Mouse (Mus musculus) liver, adult 2 months (tissue): ENCODE measurements around the gene Tbc1d5. TPM values are rescaled to one million over a fixed set of nuclear protein-coding genes. Genes with fewer than 3 reads are reported as not detected.

ENCODE experiments used
- DNase-seq: peaks from one replicate; pipeline ENCODE4 v3.0.0-alpha.2; 2011; ENCODE audit warnings: low read depth, low spot score; ENCODE audit errors: extremely low read depth
- H3K27ac ChIP-seq: fragments of 200-500 bp; replicated peaks from 2 replicates; pipeline ENCODE4 v1.5.1; 2012; ENCODE audit warnings: low read depth, mild to moderate bottlenecking, control low read depth, inconsistent platforms, low read length; ENCODE audit not compliant: insufficient read depth
- H3K27me3 ChIP-seq: fragments of 200-500 bp; 2 replicates; pipeline ENCODE4 v1.6.1; 2012; ENCODE audit warnings: mild to moderate bottlenecking, moderate library complexity, low read length, inconsistent platforms; ENCODE audit not compliant: control insufficient read depth, insufficient read depth
- H3K36me3 ChIP-seq: fragments of 200-500 bp; 2 replicates; pipeline ENCODE4 v1.6.1; 2012; ENCODE audit warnings: low read length, inconsistent platforms; ENCODE audit not compliant: control insufficient read depth, insufficient read depth
- H3K4me1 ChIP-seq: fragments of 200-500 bp; 2 replicates; pipeline ENCODE4 v1.6.1; 2011; ENCODE audit warnings: low read length; ENCODE audit not compliant: control insufficient read depth, insufficient read depth
- H3K4me3 ChIP-seq: fragments of 200-500 bp; 2 replicates; pipeline ENCODE4 v1.5.1; 2011; ENCODE audit warnings: low read depth, mild to moderate bottlenecking, control low read depth, low read length, moderate library complexity; ENCODE audit not compliant: insufficient read depth
- H3K79me2 ChIP-seq: fragments of 200-500 bp; 2 replicates; pipeline ENCODE4 v1.6.1; 2012; ENCODE audit warnings: inconsistent platforms, mild to moderate bottlenecking, low read length, moderate library complexity; ENCODE audit not compliant: control insufficient read depth, insufficient read depth
- H3K9ac ChIP-seq: fragments of 200-500 bp; 2 replicates; pipeline ENCODE4 v1.6.1; 2012; ENCODE audit warnings: low read depth, mild to moderate bottlenecking, control low read depth, inconsistent platforms, low read length
- CTCF ChIP-seq: fragments of 200-500 bp; IDR thresholded peaks from 2 replicates; pipeline ENCODE4 v1.5.1; 2011; ENCODE audit warnings: low read depth, low read length, control low read depth
- POLR2A ChIP-seq: fragments of 200-500 bp; IDR thresholded peaks from 2 replicates; pipeline ENCODE4 v1.6.1; 2011; ENCODE audit warnings: low read length, control low read depth; ENCODE audit not compliant: insufficient read depth; ENCODE audit errors: extremely low read depth
- WGBS: fragments of 180-500 bp; shearing (Covaris S2); methylation state at CpG from one replicate; pipeline ENCODE4 v1.1.7; 2018; 5-methylcytosine and 5-hydroxymethylcytosine counted together
- polyA plus RNA-seq: library from polyadenylated mRNA; depleted of rRNA; stranded (reverse); fragments of >200 nt; gene quantifications from 2 replicates; pipeline ENCODE4 v1.2.3, GENCODE M21; 2012
- total RNA-seq: library from RNA; depleted of rRNA; stranded (reverse); fragments of >200 nt; gene quantifications from 2 replicates; pipeline ENCODE4 v1.2.3, GENCODE M21; 2014

Tbc1d5 gene
- total and polyA plus RNA-seq, 2 experiments: 5.2 to 8.9 TPM

GRCm38 (mm10) chr17:50740804-50741203 is 438.3 kb downstream of the Tbc1d5 start:
- Histone ChIP-seq H3K27ac (no peak overlapping the region), H3K79me2 (no peaks in the 10 kb centered on the region), H3K9ac (no peak overlapping the region), H3K27me3 (no peaks in the 10 kb centered on the region), H3K36me3 (peaks cover 5% of the 10 kb centered on the region; the same call in 1 of the 2 replicates), H3K4me1 (peaks cover 1% of the 10 kb centered on the region; the same call in 1 of the 2 replicates), H3K4me3 (no peak overlapping the region)
- no peak for DNase-seq
- WGBS: 23% methylated on average over 1 of the region's 1 CpGs
- TF ChIP-seq CTCF: no peak
- no peak for TF ChIP-seq POLR2A

GRCm38 (mm10) chr17:50738476-50738875 is 440.7 kb downstream of the Tbc1d5 start:
- Histone ChIP-seq H3K79me2 (no peaks in the 10 kb centered on the region), H3K4me1 (peaks cover 5% of the 10 kb centered on the region), H3K27me3 (no peaks in the 10 kb centered on the region), H3K9ac (no peak overlapping the region), H3K4me3 (no peak overlapping the region), H3K27ac (no peak overlapping the region), H3K36me3 (peaks cover 5% of the 10 kb centered on the region; the same call in 1 of the 2 replicates)
- 78% methylated on average over 2 of the region's 2 CpGs for WGBS
- TF ChIP-seq CTCF: no peak
- no peak for TF ChIP-seq POLR2A
- no peak for DNase-seq

- H3K27ac ChIP-seq: peak overlapping the region; percentile 6; the same call in 1 of the 2 replicates
- H3K27me3 ChIP-seq: no peaks in the 10 kb centered on the region
- peaks cover 5% of the 10 kb centered on the region for H3K4me1 ChIP-seq
- no peak overlapping the region for H3K9ac ChIP-seq
- DNase-seq: no peak
- TF ChIP-seq CTCF: no peak
- no peak for TF ChIP-seq POLR2A
- no peaks in the 10 kb centered on the region for H3K79me2 ChIP-seq
- 38% methylated on average over 2 of the region's 2 CpGs for WGBS
- H3K4me3 ChIP-seq: no peak overlapping the region
- H3K36me3 ChIP-seq: peaks cover 5% of the 10 kb centered on the region; the same call in 1 of the 2 replicates
These were observed 442.1 kb downstream of the Tbc1d5 start for GRCm38 (mm10) chr17:50737068-50737467.

GRCm38 (mm10) chr17:50735955-50736533 is 443.1 kb downstream of the Tbc1d5 start:
- 57% methylated on average over 8 of the region's 8 CpGs for WGBS
- no peak for TF ChIP-seq POLR2A
- no peak for TF ChIP-seq CTCF
- peak overlapping the region; percentile 21 for H3K27ac ChIP-seq
- peaks cover 5% of the 10 kb centered on the region for H3K4me1 ChIP-seq
- DNase-seq: peak; percentile 7
- H3K27me3 ChIP-seq: no peaks in the 10 kb centered on the region
- no peak overlapping the region for H3K4me3 ChIP-seq
- no peaks in the 10 kb centered on the region for H3K79me2 ChIP-seq
- peaks cover 3% of the 10 kb centered on the region; the same call in 1 of the 2 replicates for H3K36me3 ChIP-seq
- H3K9ac ChIP-seq: no peak overlapping the region

- DNase-seq: peak; percentile 91
- Histone ChIP-seq H3K9ac (0 out of 2 replicates have a peak overlapping the region, but pooled peaks have one; percentile 9), H3K4me3 (no peak overlapping the region), H3K4me1 (peaks cover 5% of the 10 kb centered on the region), H3K79me2 (no peaks in the 10 kb centered on the region), H3K36me3 (peaks cover 2% of the 10 kb centered on the region; the same call in 1 of the 2 replicates), H3K27ac (peak overlapping the region; percentile 38), H3K27me3 (no peaks in the 10 kb centered on the region)
- no peak for TF ChIP-seq POLR2A
- TF ChIP-seq CTCF: no peak
- WGBS: 18% methylated on average over 4 of the region's 4 CpGs
These were observed 443.7 kb downstream of the Tbc1d5 start for GRCm38 (mm10) chr17:50735382-50735954.

GRCm38 (mm10) chr17:50734781-50735180 is 444.4 kb downstream of the Tbc1d5 start:
- DNase-seq: no peak
- Histone ChIP-seq H3K4me1 (peaks cover 5% of the 10 kb centered on the region), H3K9ac (no peak overlapping the region), H3K79me2 (no peaks in the 10 kb centered on the region), H3K36me3 (peaks cover under 1% of the 10 kb centered on the region; the same call in 1 of the 2 replicates), H3K27ac (peak overlapping the region; percentile 38), H3K4me3 (no peak overlapping the region), H3K27me3 (no peaks in the 10 kb centered on the region)
- WGBS: 86% methylated on average over 6 of the region's 6 CpGs
- TF ChIP-seq POLR2A (no peak), CTCF (no peak)
